ENCODE assay signal across 16 mouse cellular contexts in the genomic region with DNA sequence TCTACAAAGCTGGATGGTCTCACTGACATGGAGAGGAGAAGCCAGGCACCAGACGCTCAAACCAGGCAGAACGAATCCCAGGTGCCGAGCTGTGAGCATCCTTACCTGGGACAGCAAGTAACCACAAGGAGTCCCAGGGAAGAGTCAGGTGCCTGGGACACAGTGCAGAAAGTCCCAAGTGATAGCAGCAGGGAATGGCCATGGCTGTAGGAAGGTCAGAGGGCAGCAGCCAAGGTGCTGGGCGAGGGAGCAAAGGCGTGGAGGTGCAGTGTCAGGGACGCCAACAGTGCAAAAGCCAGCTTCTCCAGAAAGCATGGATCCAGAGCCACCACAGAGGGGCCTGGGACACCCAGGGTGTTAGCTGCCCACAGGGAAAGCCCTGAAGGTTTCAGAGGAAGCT. TPM values are rescaled to one million over a fixed set of nuclear protein-coding genes. Genes with fewer than 3 reads are reported as not detected.
DNase-seq lines count a peak whose midpoint lies in the region; ATAC-seq and TF ChIP-seq lines count a peak whose summit lies in the region.
"Had no signal": no experiment of that assay in that cellular context is flagged by ENCODE, and none has a peak within 500 bp of the region (broad histone marks: within the 10 kb centered on the region; RNA-seq: fewer than 3 reads in every experiment).

No protein-coding gene starts in this region.

- intact Hi-C loops in gastrocnemius, adult 2 months (cut with DNase I): no loop called here

- TF ChIP-seq CTCF in gastrocnemius, adult 2 months (IDR thresholded peaks at IDR 0.05): no peak
- no peak for TF ChIP-seq CTCF in midbrain, postnatal 0 days (IDR thresholded peaks at IDR 0.05)

- H3K4me1 ChIP-seq in hindbrain, embryonic 10.5 days (replicated peaks): peaks cover 65% of the 10 kb centered on the region
- H3K4me1 ChIP-seq in hindbrain, embryonic 12.5 days: peaks cover 38% of the 10 kb centered on the region
- H3K4me1 ChIP-seq in midbrain, embryonic 12.5 days: peaks cover 25% of the 10 kb centered on the region
- H3K4me1 ChIP-seq in midbrain, postnatal 0 days (ENCODE audit: insufficient read depth, low read length): no peaks in the 10 kb centered on the region

- H3K27ac ChIP-seq in gastrocnemius, adult 2 months: peak overlapping the region; percentile 89
- peak overlapping the region; percentile 54 for H3K27ac ChIP-seq in hindbrain, embryonic 10.5 days
- H3K27ac ChIP-seq in hindbrain, embryonic 12.5 days: no peak overlapping the region
- 0 out of 2 replicates have a peak overlapping the region, but pooled peaks have one; percentile 6 for H3K27ac ChIP-seq in midbrain, embryonic 12.5 days (replicated peaks)
- H3K27ac ChIP-seq in midbrain, postnatal 0 days (ENCODE audit: low read depth, low read length): no peak overlapping the region
- H3K27ac ChIP-seq: embryonic facial prominence, embryonic 15.5 days; forebrain, embryonic 13.5 days; liver, embryonic 14.5 days had no signal

- ATAC-seq in hindbrain, embryonic 12.5 days (ENCODE audit: low FRiP score): no peak
- ATAC-seq in midbrain, embryonic 12.5 days (ENCODE audit: low FRiP score, low read depth): no peak
- ATAC-seq in midbrain, postnatal 0 days (ENCODE audit: low FRiP score): no peak
- ATAC-seq: forebrain, embryonic 13.5 days had no signal

- no peaks in the 10 kb centered on the region for H3K27me3 ChIP-seq in hindbrain, embryonic 10.5 days (ENCODE audit: insufficient read depth, poor library complexity, severe bottlenecking)
- no peaks in the 10 kb centered on the region for H3K27me3 ChIP-seq in hindbrain, embryonic 12.5 days
- H3K27me3 ChIP-seq in midbrain, embryonic 12.5 days: no peaks in the 10 kb centered on the region
- no peaks in the 10 kb centered on the region for H3K27me3 ChIP-seq in midbrain, postnatal 0 days (ENCODE audit: insufficient read depth, low read length)
- H3K27me3 ChIP-seq: embryonic facial prominence, embryonic 15.5 days; forebrain, embryonic 13.5 days had no signal

- no peaks in the 10 kb centered on the region for H3K9me3 ChIP-seq in hindbrain, embryonic 10.5 days
- no peaks in the 10 kb centered on the region for H3K9me3 ChIP-seq in hindbrain, embryonic 12.5 days (replicated peaks)
- H3K9me3 ChIP-seq in midbrain, embryonic 12.5 days: no peaks in the 10 kb centered on the region
- H3K9me3 ChIP-seq in midbrain, postnatal 0 days (ENCODE audit: low read length): no peaks in the 10 kb centered on the region
- H3K9me3 ChIP-seq: embryonic facial prominence, embryonic 15.5 days; forebrain, embryonic 13.5 days had no signal

- H3K4me2 ChIP-seq in hindbrain, embryonic 12.5 days (replicated peaks): no peak overlapping the region
- H3K4me2 ChIP-seq in midbrain, embryonic 12.5 days (replicated peaks): no peak overlapping the region
- H3K4me2 ChIP-seq in midbrain, postnatal 0 days (ENCODE audit: low read depth, low read length, poor library complexity, severe bottlenecking): no peak overlapping the region
- H3K4me2 ChIP-seq: embryonic facial prominence, embryonic 15.5 days; forebrain, embryonic 13.5 days had no signal

- peak overlapping the region; percentile 68 for H3K4me3 ChIP-seq in gastrocnemius, adult 2 months
- no peak overlapping the region for H3K4me3 ChIP-seq in hindbrain, embryonic 10.5 days
- no peak overlapping the region for H3K4me3 ChIP-seq in hindbrain, embryonic 12.5 days
- no peak overlapping the region for H3K4me3 ChIP-seq in midbrain, embryonic 12.5 days
- H3K4me3 ChIP-seq in midbrain, postnatal 0 days (ENCODE audit: low read depth, low read length): no peak overlapping the region
- H3K4me3 ChIP-seq: embryonic facial prominence, embryonic 15.5 days; forebrain, embryonic 13.5 days; left cerebral cortex, adult 2 months had no signal

- 84% methylated on average over 6 of the region's 6 CpGs for WGBS in hindbrain, embryonic 10.5 days
- WGBS in hindbrain, embryonic 12.5 days: 80% methylated on average over 6 of the region's 6 CpGs
- WGBS in midbrain, embryonic 12.5 days: 75% methylated on average over 6 of the region's 6 CpGs
- WGBS in midbrain, postnatal 0 days: 80% methylated on average over 6 of the region's 6 CpGs

- H3K36me3 ChIP-seq in hindbrain, embryonic 10.5 days: peaks cover 22% of the 10 kb centered on the region
- no peaks in the 10 kb centered on the region; the same call in 1 of the 2 replicates for H3K36me3 ChIP-seq in hindbrain, embryonic 12.5 days
- no peaks in the 10 kb centered on the region for H3K36me3 ChIP-seq in midbrain, embryonic 12.5 days
- 0 out of 2 replicates have a peak, but pooled peaks cover 2% of the 10 kb centered on the region for H3K36me3 ChIP-seq in midbrain, postnatal 0 days (ENCODE audit: insufficient read depth, low read length)

- H3K9ac ChIP-seq in hindbrain, embryonic 12.5 days: no peak overlapping the region
- no peak overlapping the region for H3K9ac ChIP-seq in midbrain, embryonic 12.5 days (replicated peaks)
- no peak overlapping the region for H3K9ac ChIP-seq in midbrain, postnatal 0 days (replicated peaks; ENCODE audit: low read length, poor library complexity, severe bottlenecking)
- H3K9ac ChIP-seq: embryonic facial prominence, embryonic 15.5 days; liver, embryonic 14.5 days had no signal

- no peak for DNase-seq in gastrocnemius, adult 2 months
- DNase-seq in gastrocnemius, adult 8-10 months (ENCODE audit: low spot score in 2 of 2): no peak
- DNase-seq in hindbrain, embryonic 10.5 days (ENCODE audit: low spot score): no peak
- no peak for DNase-seq in midbrain, postnatal 0 days (ENCODE audit: low spot score)
- no peak for DNase-seq in yolk sac, embryonic 10.5 days (ENCODE audit: low spot score)
- no peak for DNase-seq in right cerebral cortex, postnatal 10 days (ENCODE audit: low spot score in 2 of 2)
- DNase-seq: cerebellum, adult 2 months; kidney, adult 2 months; right cerebral cortex, postnatal 4 days; thymus, postnatal 14 days had no signal

RNA-seq across cellular contexts. Expression of gene Tmem184b, which starts 10.3 kb away (rescaled TPM):
- 10 to 100 TPM; 26.1 to 36.7 TPM for total RNA-seq in gastrocnemius, adult 2 months (2021)
- total RNA-seq in gastrocnemius, adult 8-10 months (2022): 10 to 100 TPM; 18.6 to 28.1 (median 21.8) TPM
- polyA plus RNA-seq in hindbrain, embryonic 10.5 days (2016; fragmentation: Nextera tagmentation; extraction: Ambion mirVana): 54.8 and 56.2 TPM in 2 replicates
- 46.2 and 52.0 TPM in 2 replicates for polyA plus RNA-seq in hindbrain, embryonic 12.5 days (2016; fragmentation: Nextera tagmentation; extraction: Ambion mirVana)
- polyA plus RNA-seq in midbrain, embryonic 12.5 days (2016; fragmentation: Nextera tagmentation; extraction: Ambion mirVana): 47.1 and 47.9 TPM in 2 replicates
- 54.9 and 75.7 TPM in 2 replicates for total RNA-seq in midbrain, postnatal 0 days (2014; rRNA removed)
- 30.1 and 33.3 TPM in 2 replicates for polyA plus RNA-seq in midbrain, postnatal 0 days (2015; fragmentation: Nextera tagmentation; extraction: Ambion mirVana)

RNA-seq across cellular contexts. Expression of gene Maff, which starts 46.7 kb away (rescaled TPM):
- total RNA-seq in gastrocnemius, adult 2 months (2021): 1 to 10 TPM; 4.0 to 8.8 TPM
- 1 to 10 TPM; 2.4 to 6.3 (median 4.3) TPM for total RNA-seq in gastrocnemius, adult 8-10 months (2022)
- 0.97 and 1.1 TPM in 2 replicates for polyA plus RNA-seq in hindbrain, embryonic 10.5 days (2016; fragmentation: Nextera tagmentation; extraction: Ambion mirVana)
- polyA plus RNA-seq in hindbrain, embryonic 12.5 days (2016; fragmentation: Nextera tagmentation; extraction: Ambion mirVana): 1.4 and 1.5 TPM in 2 replicates
- 0.97 and 1.2 TPM in 2 replicates for polyA plus RNA-seq in midbrain, embryonic 12.5 days (2016; fragmentation: Nextera tagmentation; extraction: Ambion mirVana)
- total RNA-seq in midbrain, postnatal 0 days (2014; rRNA removed): 4.0 and 5.4 TPM in 2 replicates
- 0.93 and 1.2 TPM in 2 replicates for polyA plus RNA-seq in midbrain, postnatal 0 days (2015; fragmentation: Nextera tagmentation; extraction: Ambion mirVana)

Comparison
In these comparisons a context has a peak if more than half of its experiments do, and no peak if none do; other contexts are left out.
1. H3K27ac ChIP-seq: peak in gastrocnemius, adult 2 months (single experiment), hindbrain, embryonic 10.5 days (single experiment) and midbrain, embryonic 12.5 days (single experiment); none in hindbrain, embryonic 12.5 days (single experiment) and midbrain, postnatal 0 days (single experiment).